Mouse (Mus musculus) MEL (cell line): Measurements from ENCODE around the gene Kntc1. TPM values are rescaled to one million over a fixed set of nuclear protein-coding genes. Genes with fewer than 3 reads are reported as not detected.

Experiments
- DNase-seq: peaks from one replicate; pipeline ENCODE4 v3.0.0; 2011; ENCODE audit warnings: low read depth, low spot score
- H3K27ac ChIP-seq: 2 replicates; pipeline ENCODE4 v1.5.1; 2012; ENCODE audit warnings: low read depth, mild to moderate bottlenecking, control low read depth, low read length, moderate library complexity; ENCODE audit not compliant: control insufficient read depth
- H3K27me3 ChIP-seq, 2 experiments: fragments of 150-350 bp in 1 of 2; sonication (generic) in 1 of 2; 2 replicates each; pipeline ENCODE4 v1.6.1; 2012; ENCODE audit warnings: low read length in 2 of 2, mild to moderate bottlenecking in 2 of 2, improper control_type of control experiment in 1 of 2, moderate library complexity in 1 of 2; ENCODE audit not compliant: insufficient read depth in 2 of 2, control insufficient read depth in 1 of 2
- H3K36me3 ChIP-seq, 2 experiments: 2 replicates each; pipeline ENCODE4 v1.6.1; 2012 to 2014; ENCODE audit warnings: low read length in 2 of 2, improper control_type of control experiment in 1 of 2, inconsistent platforms in 1 of 2, mild to moderate bottlenecking in 1 of 2; ENCODE audit not compliant: insufficient read depth in 2 of 2, control insufficient read depth in 1 of 2
- H3K4me1 ChIP-seq, 2 experiments: fragments of 150-350 bp in 1 of 2; sonication (generic) in 1 of 2; 2 replicates each; pipeline ENCODE4 v1.6.1; 2012; ENCODE audit warnings: low read length in 2 of 2, improper control_type of control experiment in 1 of 2, mild to moderate bottlenecking in 1 of 2; ENCODE audit not compliant: insufficient read depth in 2 of 2, control insufficient read depth in 1 of 2
- H3K4me3 ChIP-seq, 2 experiments: fragments of 150-350 bp in 1 of 2; sonication (generic) in 1 of 2; 2 replicates each; pipeline ENCODE4 v1.5.1; 2012; ENCODE audit warnings: low read depth in 2 of 2, low read length in 2 of 2, mild to moderate bottlenecking in 2 of 2, moderate library complexity in 2 of 2, control low read depth in 1 of 2, improper control_type of control experiment in 1 of 2; ENCODE audit not compliant: control insufficient read depth in 1 of 2, insufficient read depth in 1 of 2
- H3K79me2 ChIP-seq: 2 replicates; pipeline ENCODE4 v1.6.1; 2012; ENCODE audit warnings: mild to moderate bottlenecking, low read length, moderate library complexity; ENCODE audit not compliant: control insufficient read depth, poor library complexity, insufficient read depth
- H3K9ac ChIP-seq: 2 replicates; pipeline ENCODE4 v1.6.1; 2012; ENCODE audit warnings: low read depth, mild to moderate bottlenecking, control low read depth, low read length, moderate library complexity; ENCODE audit not compliant: control insufficient read depth, poor library complexity, severe bottlenecking
- H3K9me3 ChIP-seq: fragments of 150-350 bp; sonication (generic); replicated peaks from 2 replicates; pipeline ENCODE4 v1.6.1; 2012; ENCODE audit warnings: mild to moderate bottlenecking, low read length, improper control_type of control experiment, moderate library complexity; ENCODE audit not compliant: insufficient read depth
- BHLHE40 ChIP-seq: IDR thresholded peaks from 2 replicates; pipeline ENCODE4 v1.6.1; 2012; ENCODE audit warnings: low read depth, mild to moderate bottlenecking, inconsistent platforms, low read length, improper control_type of control experiment, borderline replicate concordance
- CHD1 ChIP-seq: IDR thresholded peaks from 2 replicates; pipeline ENCODE4 v1.6.1; 2012; ENCODE audit warnings: low read depth, mild to moderate bottlenecking, inconsistent platforms, low read length, improper control_type of control experiment
- CHD2 ChIP-seq: IDR thresholded peaks from 2 replicates; pipeline ENCODE4 v1.6.1; 2011; ENCODE audit warnings: low read length, improper control_type of control experiment
- CTCF ChIP-seq, 3 experiments: IDR thresholded peaks in 2 of 3; conservative IDR thresholded peaks in 1 of 3; 2 replicates each; pipeline ENCODE4 v1.5.1; 2011 to 2012; ENCODE audit warnings: low read length in 3 of 3, low read depth in 2 of 3, mild to moderate bottlenecking in 2 of 3, improper control_type of control experiment in 1 of 3, inconsistent platforms in 1 of 3, mixed read lengths in 1 of 3, moderate library complexity in 1 of 3; ENCODE audit not compliant: control insufficient read depth in 1 of 3, insufficient read depth in 1 of 3, poor library complexity in 1 of 3, severe bottlenecking in 1 of 3
- E2F4 ChIP-seq: IDR thresholded peaks from 2 replicates; pipeline ENCODE4 v1.6.1; 2011; ENCODE audit warnings: low read depth, low read length, improper control_type of control experiment, borderline replicate concordance
- ELF1 ChIP-seq: IDR thresholded peaks from 2 replicates; pipeline ENCODE4 v1.6.1; 2014; ENCODE audit warnings: low read depth, mild to moderate bottlenecking, inconsistent platforms, low read length, improper control_type of control experiment, moderate library complexity
- EP300 ChIP-seq, 2 experiments: IDR thresholded peaks; 2 replicates each; pipeline ENCODE4 v1.6.1; 2011; ENCODE audit warnings: improper control_type of control experiment in 2 of 2, low read length in 2 of 2, low read depth in 1 of 2, mild to moderate bottlenecking in 1 of 2
- GABPA ChIP-seq: IDR thresholded peaks from 2 replicates; pipeline ENCODE4 v1.6.1; 2012; ENCODE audit warnings: low read depth, mild to moderate bottlenecking, inconsistent platforms, low read length, improper control_type of control experiment, moderate library complexity
- JUND ChIP-seq: IDR thresholded peaks from 2 replicates; pipeline ENCODE4 v1.6.1; 2011; ENCODE audit warnings: low read depth, mild to moderate bottlenecking, improper control_type of control experiment, low read length
- KAT2A ChIP-seq: conservative IDR thresholded peaks from 2 replicates; pipeline ENCODE4 v1.6.1; 2012; ENCODE audit warnings: low read depth, low read length, improper control_type of control experiment, inconsistent platforms
- MAFK ChIP-seq: IDR thresholded peaks from 2 replicates; pipeline ENCODE4 v1.6.1; 2011; ENCODE audit warnings: low read depth, mild to moderate bottlenecking, low read length, improper control_type of control experiment, borderline replicate concordance
- MAZ ChIP-seq: IDR thresholded peaks from 2 replicates; pipeline ENCODE4 v1.6.1; 2012; ENCODE audit warnings: low read depth, mild to moderate bottlenecking, inconsistent platforms, low read length, improper control_type of control experiment
- MEF2A ChIP-seq: IDR thresholded peaks from 2 replicates; pipeline ENCODE4 v1.6.1; 2014; ENCODE audit warnings: low read depth, mild to moderate bottlenecking, inconsistent platforms, low read length, improper control_type of control experiment; ENCODE audit not compliant: poor library complexity, insufficient replicate concordance, severe bottlenecking; ENCODE audit errors: extremely low read depth
- MYC ChIP-seq: IDR thresholded peaks from 2 replicates; pipeline ENCODE4 v1.6.1; 2011; ENCODE audit warnings: low read depth, mild to moderate bottlenecking, low read length, improper control_type of control experiment, moderate library complexity
- NELFE ChIP-seq: IDR thresholded peaks from 2 replicates; pipeline ENCODE4 v1.6.1; 2011; ENCODE audit warnings: low read depth, low read length, improper control_type of control experiment
- NRF1 ChIP-seq: IDR thresholded peaks from 2 replicates; pipeline ENCODE4 v1.6.1; 2014; ENCODE audit warnings: low read depth, mild to moderate bottlenecking, inconsistent platforms, low read length, improper control_type of control experiment, moderate library complexity; ENCODE audit not compliant: poor library complexity, insufficient read depth, severe bottlenecking
- POLR2A ChIP-seq, 2 experiments: IDR thresholded peaks; 2 replicates each; pipeline ENCODE4 v1.6.1; 2011 to 2012; ENCODE audit warnings: low read length in 2 of 2, mild to moderate bottlenecking in 2 of 2, control low read depth in 1 of 2, improper control_type of control experiment in 1 of 2, low read depth in 1 of 2, moderate library complexity in 1 of 2; ENCODE audit not compliant: control insufficient read depth in 1 of 2, insufficient read depth in 1 of 2, poor library complexity in 1 of 2
- RCOR1 ChIP-seq: IDR thresholded peaks from 2 replicates; pipeline ENCODE4 v1.6.1; 2012; ENCODE audit warnings: low read depth, mild to moderate bottlenecking, inconsistent platforms, low read length, improper control_type of control experiment
- SMC3 ChIP-seq: IDR thresholded peaks from 2 replicates; pipeline ENCODE4 v1.6.1; 2011; ENCODE audit warnings: low read depth, low read length, improper control_type of control experiment
- TBP ChIP-seq: IDR thresholded peaks from 2 replicates; pipeline ENCODE4 v1.8.0; 2011; ENCODE audit warnings: low read depth, low read length, improper control_type of control experiment
- ZNF384 ChIP-seq: IDR thresholded peaks from 2 replicates; pipeline ENCODE4 v1.6.1; 2012; ENCODE audit warnings: low read depth, mild to moderate bottlenecking, inconsistent platforms, low read length, improper control_type of control experiment
- polyA plus RNA-seq, 2 experiments: library from polyadenylated mRNA; stranded (reverse) in 1 of 2; unstranded in 1 of 2; fragments of >175 nt in 1 of 2; fragments of >200 nt in 1 of 2; gene quantifications; 2 replicates each; pipeline versions ENCODE4 v1.2.1 to v1.2.4; 2012; ENCODE audit warnings: low replicate concordance in 2 of 2, low read depth in 1 of 2; ENCODE audit not compliant: insufficient read length in 2 of 2, insufficient read depth in 1 of 2, missing spikeins in 1 of 2
- total RNA-seq: library from RNA; depleted of rRNA; stranded (reverse); fragments of 300-350 nt; gene quantifications from 2 replicates; pipeline ENCODE4 v1.2.3, GENCODE M21; 2012

Kntc1 gene
- total and polyA plus RNA-seq, 3 experiments: 27.0 to 29.7 TPM; not detected in 1

- H3K36me3 ChIP-seq: no peaks in the 10 kb centered on the region; a peak in 1 of 4 replicates
- H3K9me3 ChIP-seq: no peaks in the 10 kb centered on the region
- no peak overlapping the region for H3K4me3 ChIP-seq
- no peaks in the 10 kb centered on the region for H3K4me1 ChIP-seq
- no peaks in the 10 kb centered on the region; a peak in 2 of 4 replicates for H3K27me3 ChIP-seq
- no peak overlapping the region for H3K9ac ChIP-seq
- H3K27ac ChIP-seq: no peak overlapping the region
- TF ChIP-seq CHD2 (no peak), MYC (no peak), NRF1 (no peak), MEF2A (no peak), KAT2A (no peak), EP300 (IDR thresholded peaks at IDR 0.05; ENCODE audit: low read depth in 1 of 2, low read length in 2 of 2) (no peak), NELFE (no peak), CTCF (IDR thresholded peaks at IDR 0.05 in 2 of 3, conservative IDR thresholded peaks at IDR 0.05 in 1 of 3; ENCODE audit: control insufficient read depth in 1 of 3, insufficient read depth in 1 of 3, low read depth in 2 of 3, low read length in 3 of 3, poor library complexity in 1 of 3, severe bottlenecking in 1 of 3) (no peak), MAZ (no peak), TBP (no peak), RCOR1 (no peak), SMC3 (no peak), ZNF384 (no peak), GABPA (no peak), BHLHE40 (no peak)
- no peak for DNase-seq
- no peaks in the 10 kb centered on the region for H3K79me2 ChIP-seq
These were observed 114.4 kb downstream of the Kntc1 start for GRCm38 (mm10) chr5:123863934-123864333.

- TF ChIP-seq MYC (no peak), CHD2 (no peak), ELF1 (no peak), EP300 (IDR thresholded peaks at IDR 0.05; ENCODE audit: low read depth in 1 of 2, low read length in 2 of 2) (no peak), CTCF (IDR thresholded peaks at IDR 0.05 in 2 of 3, conservative IDR thresholded peaks at IDR 0.05 in 1 of 3; ENCODE audit: control insufficient read depth in 1 of 3, insufficient read depth in 1 of 3, low read depth in 2 of 3, low read length in 3 of 3, poor library complexity in 1 of 3, severe bottlenecking in 1 of 3) (no peak), MEF2A (no peak), MAFK (no peak), JUND (no peak), NRF1 (no peak), CHD1 (no peak), MAZ (no peak), POLR2A (IDR thresholded peaks at IDR 0.05; ENCODE audit: control insufficient read depth in 1 of 2, insufficient read depth in 1 of 2, low read depth in 1 of 2, low read length in 2 of 2, poor library complexity in 1 of 2) (no peak), E2F4 (no peak)
- Histone ChIP-seq H3K4me3 (no peak within 1 kb of the TSS), H3K9me3 (no peaks in the 10 kb centered on the region), H3K27me3 (no peaks in the 10 kb centered on the region; a peak in 2 of 4 replicates), H3K36me3 (no peaks in the 10 kb centered on the region), H3K4me1 (no peaks in the 10 kb centered on the region), H3K27ac (no peak within 1 kb of the TSS), H3K79me2 (no peaks in the 10 kb centered on the region), H3K9ac (no peak within 1 kb of the TSS)
- DNase-seq: no peak
These were observed 115.8 kb downstream of the Kntc1 start, which contains the start of gene Hcar2 for GRCm38 (mm10) chr5:123865365-123865764. Gene Hcar2, minus strand, starts transcription at chr5:123865499.
